Mouse (Mus musculus): ENCODE measurements around the gene Ptger2.
"Not testable (repeated sequence)": the region's sequence is repeated elsewhere in the genome, so short reads cannot be mapped to it uniquely, and the experiment has no call there.

The Ptger2 gene

DNA sequence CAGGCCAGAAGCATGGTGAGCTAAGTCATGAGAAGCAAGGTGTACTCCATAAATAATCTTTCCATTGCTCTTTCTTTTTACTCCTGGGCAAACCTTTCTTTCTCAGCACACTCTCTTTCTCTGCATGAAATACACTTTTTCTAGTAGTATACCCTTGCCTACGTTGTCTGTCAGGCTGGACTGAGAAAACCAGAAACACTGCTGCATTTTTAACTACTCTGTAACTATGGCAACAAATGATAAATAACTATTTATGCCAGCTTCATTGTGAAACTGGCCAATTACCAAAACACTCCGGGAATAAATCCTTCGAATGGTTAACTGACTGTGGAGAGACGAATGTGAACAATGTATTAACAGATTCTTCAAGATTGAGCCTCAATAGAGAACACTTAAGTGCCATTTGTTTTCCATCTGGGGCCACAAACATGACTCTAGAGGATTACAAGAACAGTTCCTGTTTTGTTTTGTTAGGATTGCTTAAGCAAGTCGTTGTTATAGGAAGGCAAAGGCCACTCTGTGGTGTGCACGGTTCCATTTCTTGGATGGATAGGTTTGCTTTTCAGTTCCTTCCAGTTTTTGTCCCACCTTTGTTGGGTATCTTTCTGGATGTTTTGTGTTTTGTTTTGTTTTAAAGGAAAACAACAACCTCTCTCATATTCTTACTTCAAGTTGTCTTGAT, at the start of gene Ptger2:
Gene Ptger2 (plus strand): TSS at position 522 of the 682 bp plus-strand sequence.
- DNase-seq (ENCODE audit: low read depth, low spot score), result not testable (repeated sequence)

DNA sequence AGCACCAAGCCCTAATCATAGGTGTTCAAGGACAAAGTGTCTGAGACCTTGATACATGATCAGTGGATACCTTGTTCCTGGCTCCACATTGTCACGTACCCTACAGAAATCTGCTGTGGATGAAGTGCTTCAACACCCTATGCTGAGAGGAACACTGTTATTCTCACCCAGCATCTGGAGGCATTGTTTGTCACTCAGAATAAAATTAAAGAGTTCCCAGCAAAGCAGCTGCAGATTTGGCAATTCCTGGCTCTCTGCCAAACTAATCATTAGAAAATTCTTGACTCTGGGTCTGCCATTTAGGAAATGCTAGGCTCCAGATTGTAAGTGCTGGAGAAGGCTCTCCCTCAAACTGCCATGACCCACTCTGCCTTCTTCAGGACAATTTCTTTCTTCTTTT, 27.2 kb upstream of the Ptger2 start:
- DNase-seq (ENCODE audit: low read depth, low spot score), result no peak

- DNase-seq (ENCODE audit: low read depth, low spot score), result peak; percentile 37
Measured at GRCm38 (mm10) chr14:44977278-44977677, 10.7 kb upstream of the Ptger2 start.

- DNase-seq (ENCODE audit: low read depth, low spot score), result no peak
Measured at GRCm38 (mm10) chr14:44979887-44980286, 8.1 kb upstream of the Ptger2 start.

GRCm38 (mm10) chr14:44981490-44981889, 6.5 kb upstream of the Ptger2 start:
- peak; percentile 55 for DNase-seq (ENCODE audit: low read depth, low spot score)

- no peak for DNase-seq (ENCODE audit: low read depth, low spot score)
Measured at GRCm38 (mm10) chr14:44984106-44984505, 3.9 kb upstream of the Ptger2 start.

- no peak for DNase-seq (ENCODE audit: low read depth, low spot score)
Measured at GRCm38 (mm10) chr14:44986248-44986647, 1.7 kb upstream of the Ptger2 start.

DNA sequence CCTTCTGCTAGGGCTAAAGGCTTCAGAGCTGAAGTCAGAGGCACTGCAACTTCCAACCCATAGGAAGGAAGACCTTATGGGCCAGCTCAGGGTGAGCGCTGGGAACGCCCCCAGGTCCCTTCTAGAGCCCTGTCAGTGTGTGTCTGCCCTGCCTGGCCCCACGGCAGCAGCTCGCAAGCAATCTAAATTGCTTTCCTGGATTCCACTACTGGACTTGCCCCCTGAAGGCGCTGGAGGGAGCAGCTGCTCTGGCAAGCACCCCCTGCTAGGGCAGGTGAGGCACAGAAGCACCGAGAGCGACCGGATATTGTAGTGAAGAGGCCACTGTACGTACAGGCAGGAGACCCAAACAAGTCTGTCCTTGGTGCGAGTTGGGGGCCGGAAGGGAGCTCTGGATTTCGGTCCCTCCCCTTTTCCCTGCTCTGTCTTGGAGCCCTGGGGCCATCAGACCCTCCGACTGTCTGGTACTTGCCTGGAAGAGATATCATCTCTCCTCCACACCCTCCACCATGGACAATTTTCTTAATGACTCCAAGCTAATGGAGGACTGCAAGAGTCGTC, 541 bp downstream of the Ptger2 start:
- DNase-seq (ENCODE audit: low read depth, low spot score), result no peak

- DNase-seq (ENCODE audit: low read depth, low spot score), result no peak
Measured at GRCm38 (mm10) chr14:44989017-44989721, 1.2 kb downstream of the Ptger2 start.

GRCm38 (mm10) chr14:44989751-44990150, 1.8 kb downstream of the Ptger2 start:
- no peak for DNase-seq (ENCODE audit: low read depth, low spot score)

- DNase-seq (ENCODE audit: low read depth, low spot score), result no peak
Measured at GRCm38 (mm10) chr14:44994337-44994736, 6.3 kb downstream of the Ptger2 start.

- no peak for DNase-seq (ENCODE audit: low read depth, low spot score)
Measured at GRCm38 (mm10) chr14:45000086-45000769, 12.2 kb downstream of the Ptger2 start.

DNA sequence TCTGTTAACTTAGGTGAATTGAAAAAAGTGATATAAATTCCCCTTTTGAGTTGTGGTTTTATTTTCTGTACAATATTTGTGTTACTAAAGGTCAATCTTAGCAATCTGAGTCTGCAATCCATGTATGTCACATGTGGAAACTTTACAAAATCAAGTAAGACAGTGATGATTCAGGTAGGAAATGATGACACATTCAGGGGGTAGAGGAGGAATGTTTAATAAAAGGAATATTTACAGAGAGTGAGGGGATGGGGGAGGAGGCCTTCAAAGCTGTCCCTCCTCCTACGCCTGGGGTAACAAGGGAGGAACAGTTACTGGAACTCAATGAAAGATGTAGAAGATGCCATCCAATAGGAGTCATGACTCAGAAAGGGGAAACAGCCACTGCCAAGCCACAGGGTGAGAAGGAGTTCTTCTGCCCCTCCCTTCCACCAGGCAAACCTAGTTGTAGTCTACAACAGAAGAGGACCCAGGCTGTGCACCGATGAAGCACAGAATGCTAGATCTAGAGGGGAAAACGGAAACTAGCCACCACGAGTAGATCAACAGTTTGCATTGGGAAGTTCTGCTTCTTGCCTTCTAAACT, 17.8 kb downstream of the Ptger2 start:
- DNase-seq (ENCODE audit: low read depth, low spot score), result no peak

GRCm38 (mm10) chr14:45009242-45009641, 21.2 kb downstream of the Ptger2 start:
- no peak for DNase-seq (ENCODE audit: low read depth, low spot score)

DNA sequence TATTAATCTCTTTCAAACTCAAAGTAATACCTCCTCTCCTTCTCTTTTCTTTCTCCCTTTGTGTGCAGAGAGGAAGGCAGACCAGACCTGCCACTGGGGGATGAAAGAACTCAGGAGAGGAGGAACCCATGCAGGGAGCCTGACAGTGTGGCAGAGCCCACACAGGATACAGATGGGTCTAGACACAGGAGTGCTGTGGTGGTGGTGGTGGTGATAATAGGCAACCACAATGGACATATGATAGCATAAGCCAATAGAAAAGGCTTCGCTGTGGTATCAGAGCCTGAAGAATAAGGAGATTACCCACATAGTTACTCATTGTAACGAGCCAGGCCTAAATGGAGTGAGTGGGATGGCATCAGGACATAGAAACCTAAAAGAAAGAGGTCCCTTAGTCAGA, 23.3 kb downstream of the Ptger2 start:
- DNase-seq (ENCODE audit: low read depth, low spot score), result no peak

DNA sequence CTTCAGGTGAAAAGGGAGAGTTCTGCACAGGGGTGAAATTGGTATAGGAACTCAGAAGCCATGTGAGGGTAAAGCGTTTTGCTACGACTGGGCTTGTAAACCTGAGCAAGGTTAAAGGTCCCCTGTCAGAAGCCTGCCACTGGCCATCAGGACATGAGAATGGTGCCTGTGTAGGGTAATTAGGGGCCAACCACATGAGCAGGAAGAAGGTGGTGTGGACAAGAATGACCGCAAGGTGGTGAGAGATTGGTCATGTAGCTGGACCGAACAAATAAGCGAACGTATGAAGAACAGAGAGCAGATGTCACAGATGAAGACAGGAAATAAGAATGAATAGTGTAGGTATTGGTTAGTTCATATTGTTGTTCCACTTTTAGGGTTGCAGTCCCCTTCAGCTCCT, 23.7 kb downstream of the Ptger2 start:
- no peak for DNase-seq (ENCODE audit: low read depth, low spot score)

DNA sequence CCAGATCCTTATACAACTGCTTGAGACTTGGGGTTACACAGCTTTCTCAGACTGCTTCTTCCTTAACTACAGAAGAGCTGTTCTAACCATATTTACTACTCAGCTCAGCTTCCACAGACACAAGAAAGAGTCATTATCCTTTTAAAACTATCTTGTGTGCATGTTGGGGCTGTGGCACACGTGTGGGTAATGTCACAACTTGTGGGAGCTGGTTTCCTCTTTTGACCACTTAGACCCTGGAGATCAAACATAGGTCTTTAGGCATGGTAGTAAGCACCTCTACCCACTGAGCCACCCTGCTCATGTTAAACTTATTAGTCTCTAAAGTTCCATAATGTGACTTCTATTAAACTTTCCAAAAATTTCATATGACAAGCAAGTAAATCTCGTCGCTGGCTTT, 33.6 kb downstream of the Ptger2 start:
- DNase-seq (ENCODE audit: low read depth, low spot score), result no peak

DNA sequence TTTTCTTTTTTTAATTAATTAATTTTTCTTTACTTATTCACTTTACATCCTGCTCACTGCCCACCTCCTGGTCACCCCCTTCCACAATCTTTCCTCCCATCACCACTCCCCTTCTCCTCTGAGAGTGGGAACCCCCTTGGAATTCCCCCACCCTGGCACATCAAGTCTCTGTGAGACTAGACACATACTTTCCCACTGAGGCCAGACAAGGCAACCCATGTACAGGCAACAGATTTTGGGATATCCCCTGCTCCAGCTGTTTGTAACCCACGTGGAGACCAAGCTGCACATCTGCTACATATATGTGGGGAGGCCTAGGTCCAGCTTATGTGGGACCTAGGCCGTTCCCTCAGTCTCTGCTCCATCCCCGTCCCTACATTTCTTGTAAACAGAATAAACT, 46.3 kb downstream of the Ptger2 start:
- no peak for DNase-seq (ENCODE audit: low read depth, low spot score)

DNA sequence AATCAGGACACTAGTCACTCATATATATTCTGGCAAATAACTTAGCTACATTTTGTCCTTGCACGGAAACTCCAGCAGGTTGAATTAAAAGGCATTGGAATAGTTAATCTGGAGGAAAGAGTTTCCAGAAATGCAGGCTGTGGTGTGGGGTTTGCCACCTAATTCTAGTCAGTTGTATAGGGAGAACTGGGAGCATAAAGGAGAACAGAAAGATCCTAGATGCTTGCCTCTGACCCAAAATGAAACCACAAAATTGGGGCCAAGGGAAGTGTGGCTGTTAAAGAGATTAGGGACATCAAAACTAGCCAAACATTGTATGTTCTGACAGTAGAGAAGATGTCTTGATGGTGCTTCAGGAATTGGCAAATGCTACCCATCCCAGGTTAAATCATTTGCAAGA, 48.6 kb downstream of the Ptger2 start:
- DNase-seq (ENCODE audit: low read depth, low spot score), result peak; percentile 5

- no peak for DNase-seq (ENCODE audit: low read depth, low spot score)
Measured at GRCm38 (mm10) chr14:45038052-45038451, 50.1 kb downstream of the Ptger2 start.

GRCm38 (mm10) chr14:45040851-45041475, 53.0 kb downstream of the Ptger2 start:
- no peak for DNase-seq (ENCODE audit: low read depth, low spot score)

DNA sequence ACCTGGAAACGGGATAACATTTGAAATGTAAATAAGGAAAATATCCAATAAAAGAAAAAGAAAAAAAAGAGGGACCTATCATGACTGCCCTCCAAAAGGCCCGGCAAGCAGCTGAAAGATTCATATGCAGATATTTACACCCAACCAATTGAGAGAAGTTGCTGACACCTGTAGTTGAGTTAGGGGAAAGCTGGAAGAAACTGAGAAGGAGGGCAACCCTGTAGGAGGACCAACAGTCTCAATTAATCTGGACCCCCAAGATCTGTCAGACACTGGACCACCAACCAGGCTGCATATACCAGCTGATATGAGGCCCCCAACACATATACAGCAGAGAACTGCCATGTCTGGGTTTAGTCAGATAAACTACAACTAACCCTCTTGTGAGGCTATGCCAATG, 60.1 kb downstream of the Ptger2 start:
- no peak for DNase-seq (ENCODE audit: low read depth, low spot score)

All from A20 (cell line).